Mouse (Mus musculus) CH12.LX (cell line): ENCODE measurements around the gene Tmem189. TPM values are rescaled to one million over a fixed set of nuclear protein-coding genes. Genes with fewer than 3 reads are reported as not detected.

Experiments
- DNase-seq: peaks from one replicate; pipeline ENCODE4 v3.0.0-alpha.2; 2013; ENCODE audit errors: extremely low read depth
- H3K27ac ChIP-seq: 2 replicates; pipeline ENCODE4 v1.5.1; 2012; ENCODE audit warnings: low read depth, mild to moderate bottlenecking, control low read depth, moderate library complexity; ENCODE audit not compliant: insufficient read depth
- H3K27me3 ChIP-seq: replicated peaks from 2 replicates; pipeline ENCODE3; 2012; ENCODE audit warnings: inconsistent platforms
- H3K36me3 ChIP-seq, 2 experiments: replicated peaks in 1 of 2; 2 replicates each; pipeline versions ENCODE3 to v1.6.1; 2012; ENCODE audit warnings: inconsistent platforms in 1 of 2, low read length in 1 of 2, mild to moderate bottlenecking in 1 of 2, mixed read lengths in 1 of 2, moderate library complexity in 1 of 2; ENCODE audit not compliant: control insufficient read depth in 1 of 2, insufficient read depth in 1 of 2
- H3K4me1 ChIP-seq, 2 experiments: 2 replicates each; pipeline ENCODE4 v1.6.1; 2012; ENCODE audit warnings: inconsistent platforms in 1 of 2, moderate library complexity in 1 of 2; ENCODE audit not compliant: insufficient read depth in 2 of 2, control insufficient read depth in 1 of 2
- H3K4me2 ChIP-seq: 2 replicates; pipeline ENCODE4 v1.6.1; 2012; ENCODE audit warnings: low read depth, mild to moderate bottlenecking, control low read depth; ENCODE audit not compliant: poor library complexity, insufficient read depth, severe bottlenecking
- H3K4me3 ChIP-seq, 3 experiments: fragments of 150-350 bp in 1 of 3; sonication (generic) in 1 of 3; replicated peaks in 1 of 3; 2 replicates each; pipeline versions ENCODE3 to v1.5.1; 2011 to 2012; ENCODE audit warnings: low read depth in 2 of 3, low read length in 2 of 3, mild to moderate bottlenecking in 2 of 3, moderate library complexity in 2 of 3, control low read depth in 1 of 3, improper control_type of control experiment in 1 of 3, inconsistent platforms in 1 of 3, mixed read lengths in 1 of 3; ENCODE audit not compliant: poor library complexity in 1 of 3
- H3K79me2 ChIP-seq: replicated peaks from 2 replicates; pipeline ENCODE4 v1.6.1; 2012; ENCODE audit warnings: mild to moderate bottlenecking, moderate library complexity; ENCODE audit not compliant: control insufficient read depth, poor library complexity, insufficient read depth, severe bottlenecking; ENCODE audit errors: extremely low read depth
- H3K9ac ChIP-seq: 2 replicates; pipeline ENCODE4 v1.6.1; 2012; ENCODE audit warnings: low read depth, mild to moderate bottlenecking, control low read depth, moderate library complexity; ENCODE audit not compliant: insufficient read depth
- H3K9me3 ChIP-seq: replicated peaks from 2 replicates; pipeline ENCODE3; 2012; ENCODE audit warnings: low read length, inconsistent platforms, mixed read lengths
- BHLHE40 ChIP-seq: IDR thresholded peaks from 2 replicates; pipeline ENCODE4 v1.6.1; 2011; ENCODE audit warnings: mild to moderate bottlenecking, low read depth, low read length, improper control_type of control experiment
- CHD1 ChIP-seq: IDR thresholded peaks from 2 replicates; pipeline ENCODE4 v1.6.1; 2012; ENCODE audit warnings: low read depth, low read length, improper control_type of control experiment, inconsistent platforms
- CTCF ChIP-seq, 2 experiments: IDR thresholded peaks in 1 of 2; conservative IDR thresholded peaks in 1 of 2; 2 replicates each; pipeline ENCODE4 v1.5.1; 2011 to 2012; ENCODE audit warnings: low read depth in 2 of 2, low read length in 2 of 2, improper control_type of control experiment in 1 of 2, inconsistent platforms in 1 of 2, mild to moderate bottlenecking in 1 of 2, moderate library complexity in 1 of 2
- E2F4 ChIP-seq: IDR thresholded peaks from 2 replicates; pipeline ENCODE4 v1.6.1; 2011; ENCODE audit warnings: low read depth, low read length, improper control_type of control experiment; ENCODE audit not compliant: insufficient replicate concordance
- ELF1 ChIP-seq: IDR thresholded peaks from 2 replicates; pipeline ENCODE4 v1.6.1; 2014; ENCODE audit warnings: low read depth, mild to moderate bottlenecking, inconsistent platforms, low read length, improper control_type of control experiment
- ETS1 ChIP-seq: conservative IDR thresholded peaks from 2 replicates; pipeline ENCODE4 v1.6.1; 2012; ENCODE audit warnings: low read depth, mild to moderate bottlenecking, inconsistent platforms, low read length, improper control_type of control experiment, moderate library complexity
- HCFC1 ChIP-seq: IDR thresholded peaks from 2 replicates; pipeline ENCODE4 v1.6.1; 2012; ENCODE audit warnings: low read depth, mild to moderate bottlenecking, inconsistent platforms, low read length, improper control_type of control experiment
- IRF4 ChIP-seq: IDR thresholded peaks from 2 replicates; pipeline ENCODE4 v1.6.1; 2014; ENCODE audit warnings: low read depth, mild to moderate bottlenecking, inconsistent platforms, low read length, improper control_type of control experiment
- JUN ChIP-seq: IDR thresholded peaks from 2 replicates; pipeline ENCODE4 v1.6.1; 2011; ENCODE audit warnings: low read depth, mild to moderate bottlenecking, low read length, improper control_type of control experiment, moderate library complexity; ENCODE audit not compliant: insufficient read depth
- MAFK ChIP-seq: IDR thresholded peaks from 2 replicates; pipeline ENCODE4 v1.6.1; 2011; ENCODE audit warnings: low read length, improper control_type of control experiment; ENCODE audit not compliant: insufficient replicate concordance
- MAX ChIP-seq: IDR thresholded peaks from 2 replicates; pipeline ENCODE4 v1.6.1; 2011; ENCODE audit warnings: low read length, improper control_type of control experiment
- MEF2A ChIP-seq: IDR thresholded peaks from 2 replicates; pipeline ENCODE4 v1.6.1; 2014; ENCODE audit warnings: low read depth, mild to moderate bottlenecking, inconsistent platforms, low read length, improper control_type of control experiment, borderline replicate concordance
- MXI1 ChIP-seq: IDR thresholded peaks from 2 replicates; pipeline ENCODE4 v1.6.1; 2011; ENCODE audit warnings: mild to moderate bottlenecking, low read depth, low read length, improper control_type of control experiment
- MYC ChIP-seq: IDR thresholded peaks from 2 replicates; pipeline ENCODE4 v1.6.1; 2011; ENCODE audit warnings: low read depth, mild to moderate bottlenecking, improper control_type of control experiment, low read length
- NRF1 ChIP-seq: IDR thresholded peaks from 2 replicates; pipeline ENCODE4 v1.6.1; 2014; ENCODE audit warnings: low read depth, mild to moderate bottlenecking, inconsistent platforms, low read length, improper control_type of control experiment, moderate library complexity
- PAX5 ChIP-seq: IDR thresholded peaks from 2 replicates; pipeline ENCODE4 v1.6.1; 2012; ENCODE audit warnings: low read length, inconsistent platforms, mixed read lengths
- POLR2A ChIP-seq: IDR thresholded peaks from 2 replicates; pipeline ENCODE4 v1.6.1; 2011; ENCODE audit warnings: low read depth, mild to moderate bottlenecking, improper control_type of control experiment, low read length
- POLR2AphosphoS2 ChIP-seq: IDR thresholded peaks from 2 replicates; pipeline ENCODE4 v1.6.1; 2011; ENCODE audit warnings: low read depth, low read length, improper control_type of control experiment
- SIN3A ChIP-seq: IDR thresholded peaks from 2 replicates; pipeline ENCODE4 v1.6.1; 2012; ENCODE audit warnings: low read length, improper control_type of control experiment, inconsistent platforms
- TBP ChIP-seq: conservative IDR thresholded peaks from 2 replicates; pipeline ENCODE4 v1.6.1; 2011; ENCODE audit warnings: low read depth, low read length, improper control_type of control experiment
- TCF12 ChIP-seq: IDR thresholded peaks from 2 replicates; pipeline ENCODE4 v1.6.1; 2014; ENCODE audit warnings: low read depth, mild to moderate bottlenecking, inconsistent platforms, low read length, improper control_type of control experiment
- USF2 ChIP-seq: conservative IDR thresholded peaks from 2 replicates; pipeline ENCODE4 v1.6.1; 2011; ENCODE audit warnings: low read depth, low read length, improper control_type of control experiment
- ZC3H11A ChIP-seq: IDR thresholded peaks from 2 replicates; pipeline ENCODE4 v1.6.1; 2012; ENCODE audit warnings: low read depth, mild to moderate bottlenecking, inconsistent platforms, low read length, improper control_type of control experiment
- ZKSCAN1 ChIP-seq: IDR thresholded peaks from 2 replicates; pipeline ENCODE4 v1.6.1; 2012; ENCODE audit warnings: low read depth, inconsistent platforms, low read length, improper control_type of control experiment, borderline replicate concordance
- ZNF384 ChIP-seq: IDR thresholded peaks from 2 replicates; pipeline ENCODE4 v1.6.1; 2012; ENCODE audit warnings: low read depth, low read length, improper control_type of control experiment, inconsistent platforms
- dilution Hi-C: fragments of 300-500 bp; cut with MboI; formaldehyde crosslinking; loops from 2 replicates; pipeline ENCODE4 v1.14.3; 2020; ENCODE audit warnings: low sequenced_read_pairs; ENCODE audit not compliant: extremely low pct_unique_long_range_greater_than_20kb, extremely low pct_ligation_motif_present
- in situ Hi-C: fragments of 300-500 bp; cut with MboI; formaldehyde crosslinking; loops from 3 replicates; pipeline ENCODE4 v1.14.3; 2019; ENCODE audit warnings: low sequenced_read_pairs, low pct_ligation_motif_present, low pct_unique_long_range_greater_than_20kb, mixed read lengths
- polyA plus RNA-seq: library from polyadenylated mRNA; unstranded; fragments of >175 nt; gene quantifications from 2 replicates; pipeline ENCODE4 v1.2.1, GENCODE M21; 2012; ENCODE audit warnings: low read depth; ENCODE audit not compliant: insufficient read length
- total RNA-seq, 2 experiments: library from RNA; depleted of rRNA; stranded (reverse); fragments of 300-350 nt in 1 of 2; fragments of >200 nt in 1 of 2; gene quantifications; 2 replicates each; pipeline ENCODE4 v1.2.3; 2012 to 2014

The Tmem189 gene
- total and polyA plus RNA-seq, 3 experiments: 27.9 to 30.9 (median 29.5) TPM

DNA sequence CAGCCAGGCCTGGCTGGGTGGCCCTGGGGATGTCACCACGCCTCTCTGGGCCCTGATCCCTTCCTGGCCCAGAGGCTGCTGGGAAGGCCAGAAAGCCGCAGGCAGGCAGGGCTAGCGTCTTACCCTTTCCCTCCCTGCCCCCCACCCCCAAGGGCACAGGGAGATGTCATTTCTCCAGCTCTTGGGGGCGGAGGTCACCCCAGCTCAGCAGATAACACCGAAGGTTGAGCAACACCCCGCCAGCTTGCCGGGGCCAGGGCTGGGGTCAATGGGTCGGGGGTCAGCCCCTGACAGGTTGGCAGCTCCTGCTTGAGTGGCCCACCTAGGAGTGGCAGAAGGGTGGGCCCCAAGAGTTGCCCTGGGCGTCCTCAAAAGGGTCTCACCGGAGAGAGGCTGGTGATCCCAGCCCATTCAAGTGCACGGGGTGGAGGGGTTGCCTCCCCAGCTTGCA lies 1.9 kb downstream of the Tmem189 start:
- H3K27ac ChIP-seq: no peak overlapping the region
- H3K4me2 ChIP-seq: no peak overlapping the region

DNA sequence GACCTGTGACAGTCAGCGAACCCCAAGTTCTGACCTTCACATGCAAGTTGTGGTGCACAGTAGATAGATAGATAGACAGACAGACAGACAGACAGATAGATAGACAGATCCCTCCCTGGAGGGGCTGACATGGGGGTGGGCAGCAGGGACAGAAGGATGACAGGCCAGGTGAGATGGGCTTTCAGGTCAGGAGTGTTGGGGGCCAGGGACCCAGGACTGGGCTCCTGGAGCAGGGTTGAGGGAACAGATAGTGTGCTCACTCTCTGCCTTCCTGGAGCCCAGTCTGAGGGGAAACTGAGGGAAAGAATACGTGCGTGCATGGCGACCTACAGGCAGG lies 2.4 kb downstream of the Tmem189 start:
- peaks cover 8% of the 10 kb centered on the region for H3K9me3 ChIP-seq
- H3K9ac ChIP-seq: no peak overlapping the region
- in situ Hi-C loops: loop anchor here (5.0 kb wide), 1 partner anchor 210 kb away; no protein-coding TSS in a partner anchor
- TF ChIP-seq CTCF (conservative IDR thresholded peaks at IDR 0.05 in 1 of 2, IDR thresholded peaks at IDR 0.05 in 1 of 2; ENCODE audit: low read depth in 2 of 2, low read length in 2 of 2) (no peak), NRF1 (no peak), MEF2A (no peak), ZC3H11A (no peak), POLR2A (no peak), IRF4 (no peak), POLR2AphosphoS2 (no peak), ZKSCAN1 (no peak), MAFK (no peak), ELF1 (no peak), PAX5 (no peak), USF2 (no peak), HCFC1 (no peak), JUN (no peak), MXI1 (no peak), TBP (no peak), TCF12 (no peak), CHD1 (no peak), E2F4 (no peak), BHLHE40 (no peak)
- peaks cover 0 to 18% of the 10 kb centered on the region in 2 experiments; a peak in 3 of 4 replicates for H3K4me1 ChIP-seq
- peaks cover 77% of the 10 kb centered on the region for H3K27me3 ChIP-seq
- no peak overlapping the region for H3K4me2 ChIP-seq
- H3K27ac ChIP-seq: no peak overlapping the region
- no peak overlapping the region for H3K4me3 ChIP-seq
- H3K79me2 ChIP-seq: no peaks in the 10 kb centered on the region; the same call in 1 of the 2 replicates
- no peak for DNase-seq
- dilution Hi-C loops: loop anchor here (25.0 kb wide), 1 partner anchor 200 kb away; no protein-coding TSS in a partner anchor
- no peaks in the 10 kb centered on the region for H3K36me3 ChIP-seq

More for the DNA sequence above, 1.9 kb downstream of the Tmem189 start:
- Histone ChIP-seq H3K79me2 (no peaks in the 10 kb centered on the region; the same call in 1 of the 2 replicates), H3K4me1 (peaks cover 0 to 19% of the 10 kb centered on the region in 2 experiments; a peak in 3 of 4 replicates), H3K36me3 (no peaks in the 10 kb centered on the region), H3K27me3 (peaks cover 80% of the 10 kb centered on the region), H3K9ac (no peak overlapping the region), H3K9me3 (peaks cover 8% of the 10 kb centered on the region), H3K4me3 (no peak overlapping the region)
- no peak for DNase-seq
- in situ Hi-C loops: loop anchor here (5.0 kb wide), 1 partner anchor 210 kb away; no protein-coding TSS in a partner anchor
- TF ChIP-seq MAX: no peak
- TF ChIP-seq PAX5: no peak
- no peak for TF ChIP-seq MYC
- TF ChIP-seq SIN3A: no peak
- no peak for TF ChIP-seq ELF1
- TF ChIP-seq BHLHE40: no peak
- no peak for TF ChIP-seq CTCF (conservative IDR thresholded peaks at IDR 0.05 in 1 of 2, IDR thresholded peaks at IDR 0.05 in 1 of 2; ENCODE audit: low read depth in 2 of 2, low read length in 2 of 2)
- no peak for TF ChIP-seq E2F4
- no peak for TF ChIP-seq ETS1
- no peak for TF ChIP-seq ZNF384
- no peak for TF ChIP-seq NRF1
- dilution Hi-C loops: loop anchor here (25.0 kb wide), 1 partner anchor 200 kb away; no protein-coding TSS in a partner anchor
